Mouse (Mus musculus) intestine, embryonic 15.5 days (tissue): ENCODE results near the gene Fuca1. TPM values are rescaled to one million over a fixed set of nuclear protein-coding genes. Genes with fewer than 3 reads are reported as not detected.

Experiments used
- ATAC-seq: fragments of 200-750 bp; cut with Nextera tagmentation; 2 replicates; pipeline ENCODE4 v1.8.0; 2017; ENCODE audit warnings: moderate TSS enrichment, moderate library complexity
- H3K27ac ChIP-seq: fragments of 300-500 bp; sonication (generic); 2 replicates; pipeline ENCODE4 v1.5.1; 2015; ENCODE audit warnings: mild to moderate bottlenecking, inconsistent platforms
- H3K27me3 ChIP-seq: fragments of 300-500 bp; sonication (generic); replicated peaks from 2 replicates; pipeline ENCODE4 v1.6.1; 2015; ENCODE audit warnings: inconsistent platforms
- H3K36me3 ChIP-seq: fragments of 300-500 bp; sonication (generic); 2 replicates; pipeline ENCODE4 v1.6.1; 2015; ENCODE audit warnings: inconsistent platforms
- H3K4me1 ChIP-seq: fragments of 300-500 bp; sonication (generic); replicated peaks from 2 replicates; pipeline ENCODE4 v1.6.1; 2015; ENCODE audit warnings: inconsistent platforms
- H3K4me2 ChIP-seq: fragments of 300-500 bp; sonication (generic); replicated peaks from 2 replicates; pipeline ENCODE4 v1.6.1; 2015; ENCODE audit warnings: mild to moderate bottlenecking, inconsistent platforms
- H3K4me3 ChIP-seq: fragments of 300-500 bp; sonication (generic); replicated peaks from 2 replicates; pipeline ENCODE4 v1.5.1; 2015; ENCODE audit warnings: inconsistent platforms
- H3K9ac ChIP-seq: fragments of 300-500 bp; sonication (generic); 2 replicates; pipeline ENCODE4 v1.6.1; 2015; ENCODE audit warnings: inconsistent platforms
- H3K9me3 ChIP-seq: fragments of 300-500 bp; sonication (generic); 2 replicates; pipeline ENCODE4 v1.6.1; 2016; ENCODE audit warnings: inconsistent platforms
- WGBS: fragments of 180-500 bp; shearing (Covaris S2); methylation state at CpG from one replicate; pipeline ENCODE4 v1.1.7; 2015; 5-methylcytosine and 5-hydroxymethylcytosine counted together
- polyA plus RNA-seq: library from polyadenylated mRNA; unstranded; fragments of >200 nt; fragmentation: Nextera tagmentation; extraction: Ambion mirVana; gene quantifications from 2 replicates; pipeline ENCODE4 v1.2.1, GENCODE M21; 2015

Gene Fuca1
- polyA plus RNA-seq, 1 experiment from 2014 or later: 134 TPM

DNA sequence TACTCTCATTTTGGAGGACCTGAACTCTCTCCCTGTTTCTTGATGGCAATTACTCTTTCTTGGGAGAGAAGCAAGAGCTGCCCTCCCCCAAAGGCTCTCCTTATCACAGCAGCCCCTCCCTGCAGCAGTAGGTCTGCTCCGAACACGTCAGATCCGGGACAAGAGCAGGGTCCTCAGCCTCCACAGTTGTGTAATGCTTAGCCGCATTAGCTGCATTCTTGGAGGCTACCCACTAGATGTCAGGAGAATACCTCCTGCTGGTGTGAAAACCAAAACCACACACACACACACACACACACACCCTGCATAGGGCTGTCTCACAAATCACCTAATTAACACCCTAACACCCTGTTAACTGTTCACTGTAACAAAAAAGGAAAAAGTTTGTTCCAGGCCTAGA is 27.7 kb upstream of the Fuca1 start:
- Histone ChIP-seq H3K4me3 (no peak overlapping the region), H3K4me2 (no peak overlapping the region), H3K36me3 (no peaks in the 10 kb centered on the region), H3K9ac (no peak overlapping the region), H3K9me3 (no peaks in the 10 kb centered on the region), H3K27ac (no peak overlapping the region), H3K4me1 (no peaks in the 10 kb centered on the region), H3K27me3 (no peaks in the 10 kb centered on the region)
- no peak for ATAC-seq
- 37% methylated on average over 4 of the region's 4 CpGs for WGBS

DNA sequence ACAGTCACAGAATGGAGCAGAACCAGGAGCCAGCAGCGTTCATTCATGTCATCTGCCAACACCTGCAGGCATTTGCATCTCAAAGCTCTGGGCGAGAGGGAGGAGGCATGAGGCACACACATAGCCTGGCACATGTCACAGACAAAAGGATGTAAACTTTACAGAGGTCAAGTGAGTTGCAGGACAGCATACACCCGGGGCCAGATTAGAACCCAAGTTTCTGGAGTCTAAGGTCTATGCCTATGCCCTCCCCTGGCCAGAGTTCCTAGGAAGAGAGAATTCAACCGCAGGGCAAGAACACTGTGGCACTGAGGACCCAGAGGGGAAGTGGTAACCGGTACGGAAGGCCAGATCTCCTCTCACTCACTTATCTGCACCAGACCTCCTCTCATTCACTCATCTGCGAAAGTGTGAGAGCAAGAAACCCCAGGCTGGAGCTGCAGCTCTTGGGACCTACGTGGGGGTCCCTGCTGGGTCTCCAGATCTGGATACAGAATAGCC is 25.4 kb upstream of the Fuca1 start, which contains the start of gene Cnr2:
Gene Cnr2 (plus strand): TSS at position 324 of the 501 bp plus-strand sequence.
- no peak for ATAC-seq
- no peak within 1 kb of the TSS for H3K9ac ChIP-seq
- no peak within 1 kb of the TSS for H3K4me3 ChIP-seq
- 0 out of 2 replicates have a peak, but pooled peaks cover 3% of the 10 kb centered on the region for H3K4me1 ChIP-seq
- WGBS: 52% methylated on average over 8 of the region's 8 CpGs
- no peaks in the 10 kb centered on the region for H3K36me3 ChIP-seq
- no peaks in the 10 kb centered on the region for H3K9me3 ChIP-seq
- H3K27me3 ChIP-seq: no peaks in the 10 kb centered on the region
- H3K27ac ChIP-seq: no peak within 1 kb of the TSS
- no peak within 1 kb of the TSS for H3K4me2 ChIP-seq

DNA sequence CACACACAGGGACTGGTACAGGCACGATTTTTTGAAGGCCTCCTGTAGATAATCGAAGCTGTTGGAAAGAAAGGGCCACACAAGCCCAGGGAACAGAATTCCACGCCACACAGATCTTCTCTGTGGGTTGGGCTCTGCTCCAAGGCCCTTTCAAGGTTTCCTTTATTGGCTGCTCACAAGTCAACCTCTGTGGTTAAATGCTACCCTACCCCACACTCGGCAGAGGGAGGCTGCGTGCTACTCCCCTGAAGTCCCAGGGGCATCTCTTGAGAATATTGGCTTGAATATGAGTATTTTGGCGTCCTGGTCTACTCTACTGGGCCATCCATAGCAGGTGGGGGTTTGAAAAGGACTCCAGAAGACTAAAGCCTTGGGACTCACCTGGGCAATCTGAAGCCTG is 24.4 kb upstream of the Fuca1 start:
- H3K36me3 ChIP-seq: no peaks in the 10 kb centered on the region
- H3K27ac ChIP-seq: no peak overlapping the region
- H3K9me3 ChIP-seq: no peaks in the 10 kb centered on the region
- no peak overlapping the region for H3K9ac ChIP-seq
- H3K4me2 ChIP-seq: no peak overlapping the region
- H3K4me1 ChIP-seq: 0 out of 2 replicates have a peak, but pooled peaks cover 3% of the 10 kb centered on the region
- no peak overlapping the region for H3K4me3 ChIP-seq
- 77% methylated on average over 6 of the region's 6 CpGs for WGBS
- no peak for ATAC-seq
- H3K27me3 ChIP-seq: no peaks in the 10 kb centered on the region

DNA sequence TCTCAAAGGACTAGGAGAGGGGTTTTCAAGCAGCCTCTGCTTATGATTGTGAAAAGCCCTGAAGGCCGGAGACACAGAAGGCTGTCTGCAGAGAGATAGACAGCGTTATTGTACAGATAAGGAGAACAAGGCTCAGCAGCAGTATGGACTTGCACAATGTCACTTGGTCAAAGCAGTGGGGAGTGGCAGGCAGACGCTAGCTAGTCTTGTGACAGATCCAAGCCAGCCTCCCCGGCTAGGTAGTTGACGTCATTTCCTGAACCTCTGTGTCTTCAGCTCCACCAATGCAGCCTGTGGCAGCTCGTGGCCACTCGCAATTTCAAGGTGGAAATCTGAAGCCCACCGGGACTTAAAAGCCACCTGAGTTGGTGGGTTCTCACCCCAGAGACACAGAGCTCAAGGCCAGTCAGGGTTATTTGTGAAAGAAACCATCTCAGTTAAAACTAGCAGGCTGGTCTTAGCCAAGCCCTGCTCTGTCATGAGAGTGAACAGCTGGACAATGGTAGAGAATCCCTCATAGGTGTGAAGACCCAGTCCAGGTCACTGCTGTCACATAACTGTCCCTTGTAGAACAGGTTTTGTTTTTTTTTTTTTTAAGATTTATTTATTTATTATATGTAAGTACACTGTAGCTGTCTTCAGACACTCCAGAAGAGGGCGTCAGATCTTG is 22.0 kb upstream of the Fuca1 start:
- Histone ChIP-seq H3K27ac (peak overlapping the region; percentile 39; the same call in 1 of the 2 replicates), H3K9ac (no peak overlapping the region)

DNA sequence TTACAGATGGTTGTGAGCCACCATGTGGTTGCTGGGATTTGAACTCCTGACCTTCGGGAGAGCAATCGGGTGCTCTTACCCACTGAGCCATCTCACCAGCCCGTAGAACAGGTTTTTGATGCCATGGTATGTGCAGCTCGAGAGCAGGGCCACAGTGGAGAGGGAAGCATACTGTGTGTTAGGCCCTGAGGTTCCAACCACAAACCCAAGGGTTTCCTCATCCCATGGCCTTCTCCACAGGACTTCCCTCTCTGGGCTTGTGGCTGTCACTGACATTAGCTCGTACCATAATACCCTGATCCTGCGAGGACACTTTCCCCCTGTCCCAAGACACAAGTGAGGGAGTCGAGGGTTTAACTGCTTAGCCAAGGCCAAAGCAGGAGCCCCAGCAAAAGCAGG is 21.5 kb upstream of the Fuca1 start:
- Histone ChIP-seq H3K36me3 (no peaks in the 10 kb centered on the region), H3K4me1 (0 out of 2 replicates have a peak, but pooled peaks cover 3% of the 10 kb centered on the region), H3K27ac (no peak overlapping the region), H3K9ac (no peak overlapping the region), H3K9me3 (no peaks in the 10 kb centered on the region), H3K4me3 (no peak overlapping the region), H3K27me3 (no peaks in the 10 kb centered on the region), H3K4me2 (no peak overlapping the region)
- ATAC-seq: no peak
- 78% methylated on average over 7 of the region's 7 CpGs for WGBS

More for the DNA sequence above, 22.0 kb upstream of the Fuca1 start:
- Histone ChIP-seq H3K4me3 (no peak overlapping the region), H3K4me1 (0 out of 2 replicates have a peak, but pooled peaks cover 3% of the 10 kb centered on the region), H3K9me3 (no peaks in the 10 kb centered on the region), H3K36me3 (no peaks in the 10 kb centered on the region), H3K4me2 (no peak overlapping the region), H3K27me3 (no peaks in the 10 kb centered on the region)
- 49% methylated on average over 9 of the region's 9 CpGs for WGBS
- peak; percentile 95 for ATAC-seq

DNA sequence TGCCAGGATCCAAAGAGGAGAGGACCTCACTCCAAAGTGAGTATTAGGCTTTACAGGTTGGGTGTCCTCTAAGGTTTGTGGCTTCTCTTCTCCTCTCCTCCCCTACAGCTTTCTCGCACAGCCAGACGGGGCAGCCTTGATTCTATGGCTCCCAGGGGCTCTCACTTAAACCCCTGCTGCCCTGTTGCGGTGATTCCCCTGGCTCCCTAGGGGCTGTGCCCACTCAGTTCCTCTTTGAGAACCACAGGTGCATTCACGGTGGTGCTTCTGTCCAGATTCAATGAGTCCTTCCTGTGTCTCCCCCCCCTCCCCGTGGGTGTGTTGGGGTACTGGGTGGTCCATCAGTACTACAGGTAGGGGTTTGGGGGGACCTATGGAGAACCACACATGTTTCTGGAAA is 20.5 kb upstream of the Fuca1 start:
- H3K4me1 ChIP-seq: 0 out of 2 replicates have a peak, but pooled peaks cover 3% of the 10 kb centered on the region
- no peak overlapping the region for H3K27ac ChIP-seq
- no peaks in the 10 kb centered on the region for H3K9me3 ChIP-seq
- 78% methylated on average over 5 of the region's 5 CpGs for WGBS
- H3K4me2 ChIP-seq: no peak overlapping the region
- H3K27me3 ChIP-seq: no peaks in the 10 kb centered on the region
- H3K36me3 ChIP-seq: no peaks in the 10 kb centered on the region
- H3K4me3 ChIP-seq: no peak overlapping the region
- H3K9ac ChIP-seq: no peak overlapping the region
- ATAC-seq: no peak

DNA sequence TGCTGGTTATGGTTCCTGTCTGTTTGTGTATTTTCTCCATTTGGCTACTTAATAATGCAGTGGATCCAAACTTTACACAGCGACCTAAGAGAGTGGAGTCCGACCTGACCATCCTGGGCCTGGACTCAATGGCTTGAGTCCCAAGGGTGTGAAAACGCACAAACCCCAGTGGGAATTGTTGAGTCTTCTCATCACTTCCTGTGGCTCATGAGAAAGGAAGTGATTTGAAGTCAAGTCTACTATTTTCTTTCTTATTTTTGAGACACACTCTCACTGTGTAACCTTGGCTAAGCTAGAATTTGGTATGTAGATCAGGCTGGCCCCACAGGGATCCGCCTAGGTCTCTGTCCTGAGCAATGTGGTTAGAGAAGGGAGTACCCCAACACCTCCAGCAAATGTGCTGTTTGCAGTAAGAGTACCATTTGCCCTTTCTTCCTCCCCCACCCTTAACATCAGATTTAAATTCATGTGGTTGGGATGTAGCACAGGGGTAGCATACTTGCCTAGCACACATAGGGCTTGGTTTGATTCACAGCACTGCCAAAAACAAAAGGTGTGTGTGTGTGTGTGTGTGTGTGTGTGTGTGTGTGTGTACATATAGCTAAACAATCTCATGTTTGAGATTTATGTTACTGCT is 17.8 kb upstream of the Fuca1 start:
- Histone ChIP-seq H3K9ac (no peak overlapping the region), H3K4me3 (no peak overlapping the region), H3K9me3 (no peaks in the 10 kb centered on the region), H3K4me1 (0 out of 2 replicates have a peak, but pooled peaks cover 3% of the 10 kb centered on the region), H3K27ac (no peak overlapping the region), H3K27me3 (no peaks in the 10 kb centered on the region), H3K4me2 (no peak overlapping the region), H3K36me3 (no peaks in the 10 kb centered on the region)
- no peak for ATAC-seq
- WGBS: 80% methylated on average over 4 of the region's 4 CpGs

DNA sequence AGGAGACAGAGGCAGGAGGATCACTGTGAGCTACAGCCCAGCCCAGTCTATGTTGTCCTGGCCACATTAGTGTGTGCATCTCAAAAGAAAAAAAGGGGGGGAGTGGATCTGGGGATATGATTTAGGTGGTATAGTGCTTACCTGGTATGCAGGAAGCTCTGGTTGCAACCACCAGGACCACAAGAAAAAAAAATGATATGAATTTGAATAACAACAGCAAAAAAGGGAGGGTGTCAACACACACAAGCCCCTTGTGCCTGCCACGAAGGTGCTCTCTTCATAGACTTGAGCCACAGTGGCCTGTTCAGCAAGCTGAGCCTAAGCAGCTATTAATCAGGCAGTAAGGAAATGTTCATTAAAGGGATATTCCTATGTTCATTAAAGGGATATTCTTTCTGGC is 15.7 kb upstream of the Fuca1 start:
- no peaks in the 10 kb centered on the region for H3K27me3 ChIP-seq
- WGBS: 59% methylated on average over 1 of the region's 1 CpGs
- H3K36me3 ChIP-seq: no peaks in the 10 kb centered on the region
- no peak for ATAC-seq
- no peak overlapping the region for H3K4me2 ChIP-seq
- H3K27ac ChIP-seq: no peak overlapping the region
- H3K9ac ChIP-seq: no peak overlapping the region
- no peak overlapping the region for H3K4me3 ChIP-seq
- H3K4me1 ChIP-seq: no peaks in the 10 kb centered on the region
- no peaks in the 10 kb centered on the region for H3K9me3 ChIP-seq

DNA sequence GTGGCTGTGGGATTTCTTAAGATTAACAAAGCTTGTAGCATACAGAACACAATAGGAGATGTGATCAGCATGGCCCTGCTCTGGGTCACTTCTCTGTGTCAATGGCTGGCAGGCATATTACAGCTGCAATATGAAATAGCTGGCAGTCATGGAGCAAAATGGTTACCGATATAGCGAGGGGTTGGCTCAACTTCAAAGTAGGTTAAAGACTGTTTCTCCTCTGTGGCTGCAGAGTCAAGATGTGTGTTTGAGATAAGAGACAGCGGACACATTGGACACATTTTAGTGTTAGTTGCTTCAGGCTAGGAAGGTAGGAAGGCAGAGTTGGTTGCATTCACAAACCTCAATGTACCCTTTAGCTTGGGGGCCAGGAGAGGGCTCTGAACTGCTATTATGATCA is 13.9 kb upstream of the Fuca1 start:
- H3K9ac ChIP-seq: no peak overlapping the region
- no peaks in the 10 kb centered on the region for H3K4me1 ChIP-seq
- H3K4me2 ChIP-seq: no peak overlapping the region
- H3K27ac ChIP-seq: no peak overlapping the region
- 84% methylated on average over 3 of the region's 3 CpGs for WGBS
- H3K9me3 ChIP-seq: no peaks in the 10 kb centered on the region
- no peaks in the 10 kb centered on the region for H3K36me3 ChIP-seq
- H3K27me3 ChIP-seq: no peaks in the 10 kb centered on the region
- no peak overlapping the region for H3K4me3 ChIP-seq
- no peak for ATAC-seq

DNA sequence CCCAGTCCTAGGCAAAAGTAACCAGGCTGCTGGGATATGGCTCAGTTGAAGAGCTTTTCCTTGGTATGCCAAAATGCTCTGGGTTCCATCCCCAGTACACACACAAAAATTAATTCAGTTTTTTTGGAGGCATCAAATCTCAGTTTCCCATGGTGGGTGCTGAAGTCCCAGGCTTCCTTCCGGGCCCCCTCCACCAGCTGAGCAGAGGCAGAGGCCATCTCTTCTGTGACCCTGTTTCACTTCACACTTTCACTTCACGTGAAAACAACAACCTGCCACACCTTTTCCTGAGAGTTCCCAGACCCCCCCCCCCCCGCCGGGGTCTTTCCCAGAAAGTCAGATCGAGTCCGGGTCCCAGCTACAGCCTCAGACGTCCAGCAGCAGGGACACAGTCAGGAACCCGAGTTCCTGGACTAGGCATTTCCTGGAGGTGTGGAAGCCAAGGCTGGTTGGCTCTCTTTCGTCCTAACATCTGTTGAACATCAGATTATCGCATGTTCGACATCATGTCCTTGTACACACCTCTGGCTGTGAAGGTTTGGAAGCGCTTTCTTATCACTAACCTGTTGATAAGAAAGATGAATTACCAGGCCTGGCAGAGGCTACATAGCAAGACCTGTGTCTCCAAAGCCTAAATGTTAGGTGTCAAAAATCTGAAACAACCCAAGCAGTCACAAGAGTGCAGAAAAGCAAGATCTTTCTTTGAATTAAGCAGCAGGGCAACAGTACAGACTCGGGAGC is 11.0 kb upstream of the Fuca1 start:
- no peak for ATAC-seq
- H3K4me2 ChIP-seq: no peak overlapping the region
- H3K4me1 ChIP-seq: 0 out of 2 replicates have a peak, but pooled peaks cover 3% of the 10 kb centered on the region
- H3K9me3 ChIP-seq: no peaks in the 10 kb centered on the region
- H3K36me3 ChIP-seq: no peaks in the 10 kb centered on the region
- 34% methylated on average over 13 of the region's 13 CpGs for WGBS
- H3K9ac ChIP-seq: no peak overlapping the region
- H3K4me3 ChIP-seq: no peak overlapping the region
- no peaks in the 10 kb centered on the region for H3K27me3 ChIP-seq
- no peak overlapping the region for H3K27ac ChIP-seq

DNA sequence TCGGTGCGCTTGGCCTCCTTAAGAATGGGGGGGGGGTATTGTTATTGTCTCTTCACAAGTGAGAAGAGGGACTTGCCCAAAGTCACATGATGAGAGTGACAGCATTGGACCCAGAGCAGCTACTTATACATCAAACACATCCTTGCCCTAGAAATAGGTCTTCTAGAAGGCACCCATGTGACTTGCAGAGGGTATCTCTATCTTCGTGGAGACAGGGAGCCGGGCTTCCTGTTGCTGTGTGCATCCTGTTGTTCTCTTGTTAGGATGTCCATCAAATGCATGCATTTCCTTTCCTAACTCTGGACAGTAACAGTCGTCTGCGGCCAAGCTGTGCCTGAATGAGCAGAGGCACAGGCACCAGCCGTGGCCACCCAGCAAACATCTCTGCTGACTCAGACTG is 9.0 kb upstream of the Fuca1 start:
- H3K36me3 ChIP-seq: no peaks in the 10 kb centered on the region
- no peak overlapping the region for H3K4me2 ChIP-seq
- 0 out of 2 replicates have a peak, but pooled peaks cover 3% of the 10 kb centered on the region for H3K4me1 ChIP-seq
- ATAC-seq: no peak
- no peak overlapping the region for H3K27ac ChIP-seq
- WGBS: 70% methylated on average over 7 of the region's 7 CpGs
- H3K9me3 ChIP-seq: no peaks in the 10 kb centered on the region
- H3K4me3 ChIP-seq: no peak overlapping the region
- H3K27me3 ChIP-seq: no peaks in the 10 kb centered on the region
- H3K9ac ChIP-seq: no peak overlapping the region

DNA sequence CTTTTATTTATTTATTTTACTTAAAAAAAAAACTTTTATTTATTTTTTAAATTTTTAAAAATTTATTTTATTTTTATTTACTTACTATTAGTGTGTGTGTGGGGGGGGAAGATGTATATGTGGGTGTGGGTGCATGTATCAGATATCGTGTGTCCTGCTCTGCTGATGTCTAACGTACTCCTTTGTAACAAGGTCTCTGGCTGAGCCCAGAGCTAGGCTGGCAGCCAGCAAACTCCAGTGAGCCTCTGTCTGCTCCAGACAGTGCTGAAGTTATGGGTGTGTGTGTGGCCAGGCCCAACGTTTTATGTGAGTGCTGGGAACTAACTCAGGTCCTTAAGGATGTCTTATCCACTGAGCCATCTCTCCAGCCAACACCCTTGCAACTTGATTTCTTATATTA is 8.4 kb upstream of the Fuca1 start:
- no peaks in the 10 kb centered on the region for H3K9me3 ChIP-seq
- H3K27me3 ChIP-seq: no peaks in the 10 kb centered on the region
- H3K4me3 ChIP-seq: no peak overlapping the region
- 0 out of 2 replicates have a peak, but pooled peaks cover 3% of the 10 kb centered on the region for H3K4me1 ChIP-seq
- no peak overlapping the region for H3K9ac ChIP-seq
- 60% methylated on average over 3 of the region's 3 CpGs for WGBS
- no peak overlapping the region for H3K4me2 ChIP-seq
- no peak overlapping the region for H3K27ac ChIP-seq
- no peaks in the 10 kb centered on the region for H3K36me3 ChIP-seq
- ATAC-seq: no peak
